In the genomic region with DNA sequence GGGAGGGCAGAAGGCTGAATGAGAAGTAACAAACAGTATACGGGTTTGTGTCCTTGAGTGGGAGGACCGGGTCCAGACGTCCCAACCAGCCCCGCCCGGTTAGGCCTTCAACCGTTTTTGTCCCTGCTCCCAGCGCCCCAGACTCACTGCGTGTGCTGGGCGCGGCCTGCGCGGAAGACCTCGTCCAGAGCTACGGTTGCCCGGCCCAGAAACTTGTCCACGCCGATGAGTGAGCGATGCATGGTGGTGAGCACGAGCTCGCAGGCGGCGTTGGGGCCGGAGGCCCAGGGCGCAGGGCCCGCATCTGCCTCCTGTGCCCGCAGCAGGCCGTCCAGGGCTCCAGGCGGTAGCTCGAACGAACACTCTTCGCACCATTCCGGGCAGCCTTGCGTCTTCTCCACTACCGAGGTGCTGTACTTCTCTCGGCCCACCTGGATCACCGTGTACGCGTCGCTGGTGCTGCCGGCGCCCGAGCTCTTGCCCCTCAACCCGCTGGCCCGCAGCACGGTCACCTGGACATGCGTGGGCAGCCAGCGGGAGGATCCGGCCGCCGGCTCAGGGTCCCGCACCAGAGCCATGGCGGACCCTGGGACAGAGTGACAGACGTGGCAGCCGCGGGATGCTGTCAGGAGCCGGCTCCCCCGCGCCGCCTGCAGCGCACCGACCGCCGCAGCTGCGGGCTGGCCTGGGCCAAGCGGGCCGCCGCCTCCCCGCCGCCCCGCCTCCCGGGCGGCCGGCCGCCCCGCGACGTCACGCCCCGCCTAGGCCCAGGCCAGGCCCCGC, we compare ENCODE assay signal across 8 mouse cellular contexts. TPM values are rescaled to one million over a fixed set of nuclear protein-coding genes. Genes with fewer than 3 reads are reported as not detected.
A peak's percentile ranks its signal among the peaks of the same experiment; 100 is the strongest.
DNase-seq lines count a peak whose midpoint lies in the region; ATAC-seq lines count a peak whose summit lies in the region.

Gene Rab11fip5, minus strand, starts transcription at position 684 of the 783 bp plus-strand sequence.

- peak within 1 kb of the TSS; percentile 48 for H3K27ac ChIP-seq in forebrain, embryonic 13.5 days
- peak within 1 kb of the TSS; percentile 72 for H3K27ac ChIP-seq in midbrain, embryonic 12.5 days (replicated peaks)

- no peaks in the 10 kb centered on the region for H3K9me3 ChIP-seq in forebrain, embryonic 13.5 days (replicated peaks)
- H3K9me3 ChIP-seq in midbrain, embryonic 12.5 days, result no peaks in the 10 kb centered on the region

- intact Hi-C loops in heart, postnatal 25 days (cut with DNase I), result no loop called here
- intact Hi-C loops in left cerebral cortex, postnatal 10 days (cut with DNase I), result no loop called here

- no peaks in the 10 kb centered on the region for H3K36me3 ChIP-seq in forebrain, embryonic 13.5 days (ENCODE audit: poor library complexity, severe bottlenecking)
- no peaks in the 10 kb centered on the region for H3K36me3 ChIP-seq in midbrain, embryonic 12.5 days

- ATAC-seq in forebrain, embryonic 13.5 days, result peak; percentile 43; the same call in 1 of the 2 replicates
- no peak; the same call in 1 of the 2 replicates for ATAC-seq in midbrain, embryonic 12.5 days (ENCODE audit: low FRiP score, low read depth)

- H3K9ac ChIP-seq in forebrain, embryonic 13.5 days, result peak within 1 kb of the TSS; percentile 83
- peak within 1 kb of the TSS; percentile 78 for H3K9ac ChIP-seq in midbrain, embryonic 12.5 days (replicated peaks)

- peak within 1 kb of the TSS; percentile 78 for H3K4me3 ChIP-seq in forebrain, embryonic 13.5 days
- peak within 1 kb of the TSS; percentile 67 for H3K4me3 ChIP-seq in midbrain, embryonic 12.5 days

- WGBS in forebrain, embryonic 13.5 days, result 2% methylated on average over 66 of the region's 80 CpGs
- WGBS in midbrain, embryonic 12.5 days, result 2% methylated on average over 72 of the region's 80 CpGs

- H3K4me2 ChIP-seq in forebrain, embryonic 13.5 days, result peak within 1 kb of the TSS; percentile 89
- peak within 1 kb of the TSS; percentile 89 for H3K4me2 ChIP-seq in midbrain, embryonic 12.5 days (replicated peaks)

- peaks cover 21% of the 10 kb centered on the region for H3K4me1 ChIP-seq in forebrain, embryonic 13.5 days
- peaks cover 21% of the 10 kb centered on the region for H3K4me1 ChIP-seq in midbrain, embryonic 12.5 days

- peak; percentile 69 for DNase-seq in kidney, adult 18-20 months
- DNase-seq in kidney, adult 11 months, result no peak
- peak; percentile 70 to 86 for DNase-seq in adrenal gland, adult (ENCODE audit: inconsistent age in 2 of 2, low spot score in 1 of 2)
- no peak for DNase-seq in heart, postnatal 25 days (ENCODE audit: low spot score)
- peak in 1 of 2 experiments; percentile 64 for DNase-seq in left cerebral cortex, postnatal 10 days (ENCODE audit: extremely low spot score in 1 of 2, low spot score in 2 of 2)
- no peak for DNase-seq in spleen, adult 12 weeks (ENCODE audit: low spot score)

- H3K27me3 ChIP-seq in forebrain, embryonic 13.5 days, result peaks cover 3% of the 10 kb centered on the region
- peaks cover 31% of the 10 kb centered on the region for H3K27me3 ChIP-seq in midbrain, embryonic 12.5 days

RNA-seq across cellular contexts. Expression of gene Rab11fip5, which starts in this region (rescaled TPM):
- 7.1 and 8.5 TPM in 2 replicates for polyA plus RNA-seq in forebrain, embryonic 13.5 days (2015; fragmentation: Nextera tagmentation; extraction: Ambion mirVana)
- total RNA-seq in heart, postnatal 25 days (2021), result 10 to 100 TPM; 59.9 to 68.6 TPM
- total RNA-seq in left cerebral cortex, postnatal 10 days (2021), result 10 to 100 TPM; 56.9 to 57.5 TPM
- 9.7 and 10.1 TPM in 2 replicates for polyA plus RNA-seq in midbrain, embryonic 12.5 days (2016; fragmentation: Nextera tagmentation; extraction: Ambion mirVana)

Comparison
In these comparisons a context has a peak if more than half of its experiments do, and no peak if none do; other contexts are left out.
1. DNase-seq: peak in kidney, adult 18-20 months (single experiment) and adrenal gland, adult (2 of 2); none in kidney, adult 11 months (single experiment), heart, postnatal 25 days (single experiment) and spleen, adult 12 weeks (single experiment).